Comparison of ENCODE assay signal across 25 mouse cellular contexts in the genomic region with DNA sequence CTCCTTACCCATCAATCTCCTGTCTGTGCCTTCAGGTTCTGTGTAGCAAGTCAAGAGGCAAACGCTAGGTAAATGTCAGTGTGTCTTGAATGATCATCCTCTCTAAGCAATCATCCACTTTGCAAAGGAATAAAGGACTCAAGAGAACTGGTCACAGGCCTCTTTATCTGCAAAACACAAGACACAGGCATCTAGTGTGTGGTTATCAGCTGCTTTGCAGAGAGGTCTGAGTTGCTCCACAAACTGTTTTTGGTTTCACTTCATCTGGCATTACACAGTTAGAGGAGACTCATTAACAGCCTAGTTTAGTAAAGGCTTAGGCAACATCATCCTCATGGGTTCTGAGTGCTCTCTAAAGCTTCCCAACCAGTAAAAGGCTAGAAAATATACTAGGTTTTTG.
A peak's percentile ranks its signal among the peaks of the same experiment; 100 is the strongest.
DNase-seq lines count a peak whose midpoint lies in the region; ATAC-seq and TF ChIP-seq lines count a peak whose summit lies in the region.
"Had no signal": no experiment of that assay in that cellular context is flagged by ENCODE, and none has a peak within 500 bp of the region (broad histone marks: within the 10 kb centered on the region; RNA-seq: fewer than 3 reads in every experiment).

No protein-coding gene starts in this region.

- no peak overlapping the region for H3K4me2 ChIP-seq in stomach, embryonic 15.5 days
- H3K4me2 ChIP-seq in stomach, postnatal 0 days (replicated peaks; ENCODE audit: low read depth) = no peak overlapping the region
- peak overlapping the region; percentile 34 for H3K4me2 ChIP-seq in liver, embryonic 15.5 days
- H3K4me2 ChIP-seq in hindbrain, embryonic 12.5 days (replicated peaks) = no peak overlapping the region
- H3K4me2 ChIP-seq: embryonic facial prominence, embryonic 12.5 days; forebrain, embryonic 13.5 days; hindbrain, embryonic 13.5 days; limb, embryonic 15.5 days; neural tube, embryonic 13.5 days had no signal

- H3K4me1 ChIP-seq in erythroblast, embryonic 14.5 days (ENCODE audit: control insufficient read depth) = peaks cover 52% of the 10 kb centered on the region
- no peaks in the 10 kb centered on the region for H3K4me1 ChIP-seq in stomach, embryonic 15.5 days
- H3K4me1 ChIP-seq in stomach, postnatal 0 days (replicated peaks; ENCODE audit: control insufficient read depth, insufficient read depth) = no peaks in the 10 kb centered on the region
- H3K4me1 ChIP-seq in liver, embryonic 15.5 days (replicated peaks) = peaks cover 5% of the 10 kb centered on the region; the same call in 1 of the 2 replicates
- peaks cover 8% of the 10 kb centered on the region; the same call in 1 of the 2 replicates for H3K4me1 ChIP-seq in hindbrain, embryonic 12.5 days
- H3K4me1 ChIP-seq: embryonic facial prominence, embryonic 12.5 days; limb, embryonic 15.5 days; neural tube, embryonic 13.5 days had no signal

- H3K9me3 ChIP-seq in erythroblast, embryonic 14.5 days (ENCODE audit: control insufficient read depth, low read length) = no peaks in the 10 kb centered on the region
- H3K9me3 ChIP-seq in stomach, embryonic 15.5 days = no peaks in the 10 kb centered on the region
- no peaks in the 10 kb centered on the region for H3K9me3 ChIP-seq in stomach, postnatal 0 days (ENCODE audit: control insufficient read depth, low read length)
- H3K9me3 ChIP-seq in liver, embryonic 15.5 days (replicated peaks) = no peaks in the 10 kb centered on the region
- H3K9me3 ChIP-seq in hindbrain, embryonic 12.5 days (replicated peaks) = no peaks in the 10 kb centered on the region
- H3K9me3 ChIP-seq: embryonic facial prominence, embryonic 12.5 days; forebrain, embryonic 13.5 days; hindbrain, embryonic 13.5 days; limb, embryonic 15.5 days; neural tube, embryonic 13.5 days had no signal

- no peaks in the 10 kb centered on the region for H3K27me3 ChIP-seq in erythroblast, embryonic 14.5 days (ENCODE audit: control insufficient read depth)
- no peaks in the 10 kb centered on the region for H3K27me3 ChIP-seq in stomach, embryonic 15.5 days (replicated peaks)
- no peaks in the 10 kb centered on the region for H3K27me3 ChIP-seq in stomach, postnatal 0 days (ENCODE audit: control insufficient read depth, insufficient read depth, low read length)
- H3K27me3 ChIP-seq in liver, embryonic 15.5 days = no peaks in the 10 kb centered on the region
- H3K27me3 ChIP-seq in hindbrain, embryonic 12.5 days = no peaks in the 10 kb centered on the region
- H3K27me3 ChIP-seq: embryonic facial prominence, embryonic 12.5 days; forebrain, embryonic 13.5 days; hindbrain, embryonic 13.5 days; limb, embryonic 15.5 days; neural tube, embryonic 13.5 days had no signal

- no peaks in the 10 kb centered on the region for H3K36me3 ChIP-seq in erythroblast, embryonic 14.5 days (ENCODE audit: control insufficient read depth)
- H3K36me3 ChIP-seq in stomach, embryonic 15.5 days = no peaks in the 10 kb centered on the region
- H3K36me3 ChIP-seq in stomach, postnatal 0 days (ENCODE audit: control insufficient read depth, insufficient read depth, low read length) = no peaks in the 10 kb centered on the region
- H3K36me3 ChIP-seq in liver, embryonic 15.5 days (replicated peaks) = no peaks in the 10 kb centered on the region
- H3K36me3 ChIP-seq in hindbrain, embryonic 12.5 days = no peaks in the 10 kb centered on the region
- H3K36me3 ChIP-seq: embryonic facial prominence, embryonic 12.5 days; hindbrain, embryonic 13.5 days; limb, embryonic 15.5 days; midbrain, embryonic 10.5 days; neural tube, embryonic 13.5 days had no signal

- H3K27ac ChIP-seq in stomach, embryonic 15.5 days = no peak overlapping the region
- no peak overlapping the region for H3K27ac ChIP-seq in stomach, postnatal 0 days (replicated peaks)
- H3K27ac ChIP-seq in liver, embryonic 15.5 days (replicated peaks) = peak overlapping the region; percentile 16; the same call in 1 of the 2 replicates
- H3K27ac ChIP-seq in hindbrain, embryonic 12.5 days = no peak overlapping the region
- H3K27ac ChIP-seq: embryonic facial prominence, embryonic 12.5 days; forebrain, embryonic 13.5 days; hindbrain, embryonic 13.5 days; limb, embryonic 15.5 days; macrophage; midbrain, embryonic 10.5 days; neural tube, embryonic 13.5 days had no signal

- TF ChIP-seq CTCF in stomach, postnatal 0 days (IDR thresholded peaks at IDR 0.05; ENCODE audit: low read depth) = no peak

- no peak for DNase-seq in stomach, postnatal 0 days (ENCODE audit: low spot score)
- no peak for DNase-seq in kidney, adult 18-20 months
- DNase-seq: adrenal gland, postnatal 25 days; cerebellum, adult 18-20 months; cerebellum, postnatal 25 days; gastrocnemius, postnatal 25 days; heart, postnatal 14 days; kidney, adult 11 months; kidney, postnatal 4 days; layer of hippocampus, adult 9-11 months; thymus, postnatal 25 days had no signal

- no peak for ATAC-seq in erythroblast, adult 5-6 weeks (replicated peaks; ENCODE audit: low FRiP score, poor library complexity, severe bottlenecking)
- peak; percentile 72; the same call in 1 of the 2 replicates for ATAC-seq in stomach, embryonic 15.5 days (ENCODE audit: insufficient read depth, low FRiP score, low read depth)
- ATAC-seq in stomach, postnatal 0 days (ENCODE audit: low FRiP score, low TSS enrichment) = no peak
- ATAC-seq in liver, embryonic 15.5 days (ENCODE audit: insufficient read depth) = peak; percentile 97
- no peak for ATAC-seq in hindbrain, embryonic 12.5 days (ENCODE audit: low FRiP score)
- ATAC-seq: forebrain, embryonic 13.5 days; midbrain, embryonic 16.5 days had no signal

- no peak for TF ChIP-seq EP300 in stomach, postnatal 0 days (optimal IDR thresholded peaks at IDR 0.05)

- 28% methylated on average over 1 of the region's 1 CpGs for WGBS in stomach, embryonic 15.5 days
- 16% methylated on average over 1 of the region's 1 CpGs for WGBS in stomach, postnatal 0 days
- 35% methylated on average over 1 of the region's 1 CpGs for WGBS in liver, embryonic 15.5 days (ENCODE audit: insufficient replicate concordance)
- 44% methylated on average over 1 of the region's 1 CpGs for WGBS in hindbrain, embryonic 12.5 days

- H3K4me3 ChIP-seq in erythroblast, embryonic 14.5 days (replicated peaks) = peak overlapping the region; percentile 50
- H3K4me3 ChIP-seq in stomach, embryonic 15.5 days (replicated peaks) = no peak overlapping the region
- no peak overlapping the region for H3K4me3 ChIP-seq in stomach, postnatal 0 days (ENCODE audit: low read depth, low read length)
- H3K4me3 ChIP-seq in liver, embryonic 15.5 days (replicated peaks) = no peak overlapping the region
- no peak overlapping the region for H3K4me3 ChIP-seq in hindbrain, embryonic 12.5 days
- H3K4me3 ChIP-seq: embryonic facial prominence, embryonic 12.5 days; forebrain, embryonic 13.5 days; hindbrain, embryonic 13.5 days; limb, embryonic 15.5 days; midbrain, embryonic 10.5 days; myocyte; neural tube, embryonic 13.5 days had no signal

- no peak overlapping the region for H3K9ac ChIP-seq in stomach, embryonic 15.5 days
- H3K9ac ChIP-seq in stomach, postnatal 0 days (ENCODE audit: low read length) = no peak overlapping the region
- H3K9ac ChIP-seq in liver, embryonic 15.5 days = no peak overlapping the region
- no peak overlapping the region for H3K9ac ChIP-seq in hindbrain, embryonic 12.5 days
- H3K9ac ChIP-seq: embryonic facial prominence, embryonic 12.5 days; forebrain, embryonic 13.5 days; hindbrain, embryonic 13.5 days; limb, embryonic 15.5 days; neural tube, embryonic 13.5 days had no signal

Comparison
In these comparisons a context has a peak if more than half of its experiments do, and no peak if none do; other contexts are left out.
1. ATAC-seq: peak in stomach, embryonic 15.5 days (single experiment) and liver, embryonic 15.5 days (single experiment); none in erythroblast, adult 5-6 weeks (single experiment), stomach, postnatal 0 days (single experiment) and hindbrain, embryonic 12.5 days (single experiment).